Mouse (Mus musculus) cerebral cortex, adult 2 months (tissue): ENCODE results near the gene Xlr4b.

Source experiments
- WGBS: fragments of 180-500 bp; shearing (Covaris S2); methylation state at CpG from one replicate; pipeline ENCODE4 v1.1.7; 2018; 5-methylcytosine and 5-hydroxymethylcytosine counted together

The Xlr4b gene

DNA sequence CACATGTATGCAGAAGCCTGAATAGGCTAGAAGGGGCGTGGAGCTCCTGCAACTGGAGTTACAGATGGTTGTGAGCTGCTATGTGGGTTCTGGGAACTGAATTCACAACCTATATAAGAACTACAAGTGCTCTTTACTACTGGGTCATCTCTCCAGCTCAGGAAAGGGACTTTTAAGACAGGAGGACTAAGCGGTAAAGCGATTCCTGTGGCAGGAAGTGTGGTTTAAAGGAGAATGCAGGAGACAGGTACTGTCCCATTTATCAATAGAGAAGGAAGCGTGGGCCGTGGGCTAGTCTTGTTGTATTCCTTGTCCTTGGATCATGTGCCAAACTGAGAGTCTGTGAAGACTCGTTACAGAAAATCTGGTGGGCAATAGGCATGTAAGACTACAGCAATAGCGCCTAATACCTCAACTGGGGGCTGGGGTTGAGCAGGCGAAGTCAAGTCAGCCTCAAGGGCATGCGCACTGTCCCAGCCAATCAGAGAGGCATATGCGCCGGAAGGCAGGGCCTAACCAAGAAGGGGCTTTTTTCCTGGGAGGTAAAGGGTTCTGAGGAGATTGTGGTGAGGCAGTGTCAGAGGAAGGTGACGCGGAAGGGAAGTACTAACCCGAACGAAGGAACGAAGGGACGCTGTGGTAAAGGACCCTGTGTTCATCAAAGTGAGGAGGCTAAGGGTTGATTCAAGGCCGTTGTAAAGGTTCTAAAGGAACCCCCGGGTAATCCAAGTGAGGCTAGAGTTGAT is at the start of gene Xlr4b:
Gene Xlr4b, plus strand, starts transcription at position 515 of the 746 bp plus-strand sequence.
- 88% methylated on average over 19 of the region's 19 CpGs for WGBS

GRCm38 (mm10) chrX:73176889-73177288 is 37.2 kb upstream of the Xlr4b start, which contains the start of gene Spin2d:
Spin2d (minus strand) TSS chrX:73176989.
- WGBS: 92% methylated on average over 7 of the region's 15 CpGs

GRCm38 (mm10) chrX:73191934-73192333 is 22.2 kb upstream of the Xlr4b start, which contains the start of gene Xlr3b:
Xlr3b (plus strand) TSS chrX:73192207.
- WGBS: 89% methylated on average over 12 of the region's 12 CpGs

DNA sequence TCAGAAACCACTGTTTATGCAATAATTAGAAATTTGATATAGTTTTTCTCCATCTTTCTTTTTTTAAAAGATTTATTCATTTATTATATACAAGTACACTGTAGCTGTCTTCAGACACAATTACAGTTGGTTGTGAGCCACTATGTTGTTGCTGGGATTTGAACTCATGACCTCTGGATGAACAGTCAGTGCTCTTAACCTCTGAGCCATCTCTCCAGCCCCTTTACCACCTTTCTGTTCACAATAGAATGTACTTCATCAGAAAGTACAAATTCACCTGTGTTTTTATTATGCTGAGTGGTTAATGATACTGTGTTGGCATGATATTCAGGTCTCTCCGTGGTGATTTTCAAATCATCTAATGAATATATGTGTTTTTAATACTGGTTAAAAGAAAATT is 11.2 kb downstream of the Xlr4b start:
- 67% methylated on average over 1 of the region's 1 CpGs for WGBS

DNA sequence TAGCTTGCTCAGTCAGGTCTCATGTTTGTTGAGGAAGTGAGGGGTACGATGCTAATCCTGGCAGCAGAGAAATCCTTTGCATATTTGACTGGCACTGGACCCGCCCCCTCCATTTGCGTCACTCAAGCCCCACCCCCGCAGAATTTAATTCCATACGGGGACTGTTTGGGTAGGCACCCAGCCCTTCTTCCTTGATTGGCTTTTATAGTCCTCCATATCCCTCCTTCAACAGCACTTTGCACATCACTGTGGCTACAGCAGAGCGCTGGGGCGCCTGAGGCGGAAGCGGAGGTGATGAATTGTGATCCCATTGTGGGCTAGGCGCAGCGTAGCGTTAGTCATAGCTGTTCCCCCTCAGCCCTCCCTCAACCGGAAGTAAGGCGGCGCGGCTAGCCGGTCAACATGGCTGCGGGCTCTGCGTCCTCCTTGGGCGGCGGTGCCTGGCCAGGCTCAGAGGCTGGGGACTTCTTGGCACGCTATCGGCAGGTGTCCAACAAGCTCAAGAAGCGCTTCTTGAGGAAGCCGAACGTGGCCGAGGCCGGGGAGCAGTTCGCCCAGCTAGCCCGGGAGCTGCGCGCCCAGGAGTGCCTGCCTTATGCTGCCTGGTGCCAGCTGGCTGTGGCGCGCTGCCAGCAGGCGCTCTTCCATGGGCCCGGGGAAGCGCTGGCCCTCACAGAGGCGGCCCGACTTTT is 13.9 kb downstream of the Xlr4b start, which contains the start of gene F8a:
Gene F8a, plus strand, starts transcription at position 378 of the 692 bp plus-strand sequence.
- 3% methylated on average over 33 of the region's 39 CpGs for WGBS

- WGBS: 2% methylated on average over 49 of the region's 51 CpGs
These were observed 14.6 kb downstream of the Xlr4b start for GRCm38 (mm10) chrX:73228606-73229214.

DNA sequence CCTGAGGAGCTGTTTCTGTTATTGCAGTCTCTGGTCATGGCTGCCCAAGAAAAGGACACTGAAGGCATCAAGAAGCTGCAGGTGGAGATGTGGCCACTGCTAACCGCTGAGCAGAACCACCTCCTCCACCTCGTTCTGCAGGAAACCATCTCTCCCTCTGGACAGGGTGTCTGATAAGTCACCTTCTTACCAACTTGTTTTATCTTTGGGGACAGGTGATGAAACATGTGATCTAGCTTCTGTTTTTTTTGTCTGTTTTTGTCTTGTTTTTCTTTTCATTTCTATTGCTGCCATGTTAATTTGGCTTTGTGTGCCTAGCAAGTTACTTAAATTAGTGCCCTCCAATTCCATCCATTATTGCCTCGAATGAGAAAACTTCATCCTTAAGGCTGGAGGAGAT is 15.2 kb downstream of the Xlr4b start:
- WGBS: 11% methylated on average over 3 of the region's 3 CpGs

DNA sequence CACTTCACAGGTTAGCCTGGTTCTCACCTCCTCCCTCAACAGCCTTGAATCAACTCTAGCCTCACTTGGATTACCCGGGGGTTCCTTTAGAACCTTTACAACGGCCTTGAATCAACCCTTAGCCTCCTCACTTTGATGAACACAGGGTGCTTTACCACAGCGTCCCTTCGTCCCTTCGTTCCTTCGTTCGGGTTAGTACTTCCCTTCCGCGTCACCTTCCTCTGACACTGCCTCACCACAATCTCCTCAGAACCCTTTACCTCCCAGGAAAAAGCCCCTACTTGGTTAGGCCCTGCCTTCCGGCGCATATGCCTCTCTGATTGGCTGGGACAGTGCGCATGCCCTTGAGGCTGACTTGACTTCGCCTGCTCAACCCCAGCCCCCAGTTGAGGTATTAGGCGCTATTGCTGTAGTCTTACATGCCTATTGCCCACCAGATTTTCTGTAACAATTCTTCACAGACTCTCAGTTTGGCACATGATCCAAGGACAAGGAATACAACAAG is 28.7 kb downstream of the Xlr4b start, which contains the start of gene Xlr4c:
Gene Xlr4c, minus strand, starts transcription at position 310 of the 505 bp plus-strand sequence.
- 92% methylated on average over 14 of the region's 14 CpGs for WGBS

DNA sequence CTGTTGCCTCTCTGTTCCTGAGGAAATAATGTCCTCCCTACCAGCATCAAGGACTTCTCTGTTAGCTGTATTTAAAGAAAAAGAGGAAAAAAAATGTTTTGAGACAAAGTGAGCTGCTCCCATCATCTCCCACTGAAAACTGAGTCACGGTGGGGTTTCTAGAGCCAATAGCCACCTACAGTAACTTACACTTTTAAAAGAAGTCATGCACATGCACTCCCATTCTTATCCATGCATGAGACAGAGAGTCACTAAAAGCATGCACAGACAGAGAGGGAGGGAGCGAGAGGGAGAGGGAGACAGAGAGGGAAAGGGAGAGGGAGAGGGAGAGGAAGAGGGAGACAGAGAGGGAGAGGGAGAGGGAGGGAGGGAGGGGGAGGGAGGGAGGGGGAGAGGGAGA is 48.3 kb downstream of the Xlr4b start:
- 47% methylated on average over 1 of the region's 2 CpGs for WGBS

GRCm38 (mm10) chrX:73265270-73265669 is 51.1 kb downstream of the Xlr4b start, which contains the start of gene Xlr3c:
Xlr3c (minus strand) TSS chrX:73265390.
- 90% methylated on average over 14 of the region's 14 CpGs for WGBS
